Mouse (Mus musculus) liver, embryonic 14.5 days (tissue): ENCODE measurements at regions not wholly inside any gene's neighbourhood (a gene's known extent, or its start where the extent isn't known, plus 50 kb on each side); places are given as distances from the start of the nearest gene placed in this dataset.

Experiments
- CTCF ChIP-seq: IDR thresholded peaks from 2 replicates; pipeline ENCODE4 v1.5.1; 2016; ENCODE audit warnings: antibody characterized with exemption, low read depth, control low read depth
- EP300 ChIP-seq: IDR thresholded peaks from 2 replicates; pipeline ENCODE4 v1.6.1; 2016; ENCODE audit warnings: antibody characterized with exemption, low read depth

DNA sequence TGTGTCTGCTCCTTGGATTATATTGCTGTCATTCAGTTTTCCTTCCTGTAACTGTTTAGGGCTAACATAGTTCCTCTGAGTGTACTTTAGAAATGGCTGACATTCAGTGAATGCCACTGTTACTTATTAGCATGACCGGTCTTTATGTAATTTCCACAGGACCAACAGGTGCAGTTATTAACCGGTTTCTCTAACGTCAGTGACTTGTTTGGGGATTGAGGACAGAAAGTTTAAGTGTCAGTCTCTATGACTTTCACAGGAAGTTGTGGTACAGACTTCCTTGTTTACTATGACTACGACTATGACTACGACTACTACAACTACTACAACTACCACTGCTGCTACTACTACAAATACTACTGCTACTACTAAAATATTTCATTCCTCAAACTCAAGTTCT is 170.4 kb upstream of the Ptger4 start:
- TF ChIP-seq CTCF, result no peak
- TF ChIP-seq EP300, result no peak
